Mouse (Mus musculus) embryonic facial prominence, embryonic 11.5 days (tissue): Measurements from ENCODE around the gene Car2. TPM values are rescaled to one million over a fixed set of nuclear protein-coding genes. Genes with fewer than 3 reads are reported as not detected.

ENCODE experiments used
- ATAC-seq: fragments of 200-750 bp; cut with Nextera tagmentation; replicated peaks from 2 replicates; pipeline ENCODE4 v1.8.0; 2017; ENCODE audit warnings: low read depth; ENCODE audit not compliant: insufficient number of reproducible peaks, low FRiP score, low TSS enrichment
- DNase-seq: peaks from one replicate; pipeline ENCODE4 v3.0.0-alpha.2; 2015; ENCODE audit warnings: low spot score
- H3K27ac ChIP-seq: fragments of 300-500 bp; sonication (generic); replicated peaks from 2 replicates; pipeline ENCODE4 v1.5.1; 2014; ENCODE audit warnings: mild to moderate bottlenecking, low read depth, low read length, control low read depth
- H3K27me3 ChIP-seq: fragments of 300-500 bp; sonication (generic); 2 replicates; pipeline ENCODE4 v1.6.1; 2014; ENCODE audit warnings: mild to moderate bottlenecking, low read length, moderate library complexity, mixed read lengths; ENCODE audit not compliant: control insufficient read depth, insufficient read depth
- H3K36me3 ChIP-seq: fragments of 300-500 bp; sonication (generic); replicated peaks from 2 replicates; pipeline ENCODE4 v1.6.1; 2014; ENCODE audit warnings: low read depth, mild to moderate bottlenecking, low read length, moderate library complexity, mixed read lengths; ENCODE audit not compliant: control insufficient read depth, insufficient read depth
- H3K4me1 ChIP-seq: fragments of 300-500 bp; sonication (generic); 2 replicates; pipeline ENCODE4 v1.6.1; 2014; ENCODE audit warnings: low read length, mixed read lengths; ENCODE audit not compliant: control insufficient read depth, insufficient read depth
- H3K4me2 ChIP-seq: fragments of 300-500 bp; sonication (generic); 2 replicates; pipeline ENCODE4 v1.6.1; 2014; ENCODE audit warnings: low read depth, mild to moderate bottlenecking, control low read depth, low read length, moderate library complexity
- H3K4me3 ChIP-seq: fragments of 300-500 bp; sonication (generic); 2 replicates; pipeline ENCODE4 v1.5.1; 2014; ENCODE audit warnings: low read depth, low read length, control low read depth
- H3K9ac ChIP-seq: fragments of 300-500 bp; sonication (generic); replicated peaks from 2 replicates; pipeline ENCODE4 v1.6.1; 2014; ENCODE audit warnings: mild to moderate bottlenecking, control low read depth, low read length
- H3K9me3 ChIP-seq: fragments of 300-500 bp; sonication (generic); replicated peaks from 2 replicates; pipeline ENCODE4 v1.6.1; 2016; ENCODE audit warnings: mild to moderate bottlenecking, low read length, inconsistent platforms, mixed read lengths; ENCODE audit not compliant: control insufficient read depth
- WGBS: fragments of 180-500 bp; shearing (Covaris S2); extraction: QIAGEN DNeasy Blood & Tissue Kit; methylation state at CpG from one replicate; pipeline ENCODE4 v1.1.7; 2014; 5-methylcytosine and 5-hydroxymethylcytosine counted together
- polyA plus RNA-seq: library from polyadenylated mRNA; unstranded; fragments of >200 nt; fragmentation: Nextera tagmentation; extraction: Ambion mirVana; gene quantifications from 2 replicates; pipeline ENCODE4 v1.2.1, GENCODE M21; 2014

The Car2 gene
- polyA plus RNA-seq, 1 experiment from 2014 or later, result 99.6 TPM

GRCm38 (mm10) chr3:14892991-14893390 is 6.9 kb downstream of the Car2 start:
- H3K9ac ChIP-seq, result no peak overlapping the region
- H3K36me3 ChIP-seq, result no peaks in the 10 kb centered on the region
- no peaks in the 10 kb centered on the region for H3K4me1 ChIP-seq
- no peak overlapping the region for H3K4me3 ChIP-seq
- ATAC-seq (no peak), DNase-seq (no peak)
- no peak overlapping the region for H3K27ac ChIP-seq
- no peak overlapping the region for H3K4me2 ChIP-seq
- H3K9me3 ChIP-seq, result no peaks in the 10 kb centered on the region
- 76% methylated on average over 3 of the region's 3 CpGs for WGBS
- H3K27me3 ChIP-seq, result no peaks in the 10 kb centered on the region

- no peaks in the 10 kb centered on the region for H3K36me3 ChIP-seq
- H3K4me2 ChIP-seq, result no peak overlapping the region
- ATAC-seq, result no peak
- no peak for DNase-seq
- H3K27me3 ChIP-seq, result no peaks in the 10 kb centered on the region
- H3K4me1 ChIP-seq, result no peaks in the 10 kb centered on the region
- H3K27ac ChIP-seq, result no peak overlapping the region
- no peaks in the 10 kb centered on the region for H3K9me3 ChIP-seq
- WGBS, result 49% methylated on average over 5 of the region's 5 CpGs
- H3K4me3 ChIP-seq, result no peak overlapping the region
- no peak overlapping the region for H3K9ac ChIP-seq
Measured at GRCm38 (mm10) chr3:14893700-14894099, 7.6 kb downstream of the Car2 start.

GRCm38 (mm10) chr3:14895333-14895732 is 9.3 kb downstream of the Car2 start:
- H3K9me3 ChIP-seq, result no peaks in the 10 kb centered on the region
- no peak for DNase-seq
- WGBS, result 94% methylated on average over 3 of the region's 3 CpGs
- no peak for ATAC-seq
- H3K9ac ChIP-seq, result no peak overlapping the region
- no peak overlapping the region for H3K4me3 ChIP-seq
- H3K4me1 ChIP-seq, result no peaks in the 10 kb centered on the region
- no peak overlapping the region for H3K27ac ChIP-seq
- no peaks in the 10 kb centered on the region for H3K36me3 ChIP-seq
- H3K27me3 ChIP-seq, result no peaks in the 10 kb centered on the region
- no peak overlapping the region for H3K4me2 ChIP-seq

- H3K4me1 ChIP-seq, result no peaks in the 10 kb centered on the region
- H3K27ac ChIP-seq, result no peak overlapping the region
- H3K9ac ChIP-seq, result no peak overlapping the region
- no peaks in the 10 kb centered on the region for H3K27me3 ChIP-seq
- ATAC-seq (no peak), DNase-seq (no peak)
- H3K4me2 ChIP-seq, result no peak overlapping the region
- H3K36me3 ChIP-seq, result no peaks in the 10 kb centered on the region
- 69% methylated on average over 6 of the region's 6 CpGs for WGBS
- no peak overlapping the region for H3K4me3 ChIP-seq
- H3K9me3 ChIP-seq, result no peaks in the 10 kb centered on the region
Measured at GRCm38 (mm10) chr3:14897770-14898169, 11.7 kb downstream of the Car2 start.

- WGBS, result 95% methylated on average over 3 of the region's 3 CpGs
- Histone ChIP-seq H3K4me3 (no peak overlapping the region), H3K9ac (no peak overlapping the region), H3K4me2 (no peak overlapping the region), H3K4me1 (no peaks in the 10 kb centered on the region), H3K9me3 (no peaks in the 10 kb centered on the region), H3K27ac (no peak overlapping the region), H3K36me3 (no peaks in the 10 kb centered on the region), H3K27me3 (no peaks in the 10 kb centered on the region)
- DNase-seq, result no peak
- ATAC-seq, result no peak
Measured at GRCm38 (mm10) chr3:14903380-14903779, 17.3 kb downstream of the Car2 start.

GRCm38 (mm10) chr3:14904165-14904564 is 18.1 kb downstream of the Car2 start:
- Histone ChIP-seq H3K4me2 (no peak overlapping the region), H3K27ac (no peak overlapping the region), H3K27me3 (no peaks in the 10 kb centered on the region), H3K9me3 (no peaks in the 10 kb centered on the region), H3K9ac (no peak overlapping the region), H3K36me3 (no peaks in the 10 kb centered on the region), H3K4me1 (no peaks in the 10 kb centered on the region), H3K4me3 (no peak overlapping the region)
- no peak for ATAC-seq
- WGBS, result 86% methylated on average over 3 of the region's 3 CpGs
- no peak for DNase-seq

GRCm38 (mm10) chr3:14907271-14907670 is 21.2 kb downstream of the Car2 start:
- no peak overlapping the region for H3K9ac ChIP-seq
- no peaks in the 10 kb centered on the region for H3K9me3 ChIP-seq
- ATAC-seq (no peak), DNase-seq (no peak)
- WGBS, result 31% methylated on average over 1 of the region's 1 CpGs
- no peak overlapping the region for H3K4me2 ChIP-seq
- H3K4me1 ChIP-seq, result no peaks in the 10 kb centered on the region
- no peaks in the 10 kb centered on the region for H3K27me3 ChIP-seq
- H3K36me3 ChIP-seq, result no peaks in the 10 kb centered on the region
- no peak overlapping the region for H3K4me3 ChIP-seq
- no peak overlapping the region for H3K27ac ChIP-seq

GRCm38 (mm10) chr3:14911992-14912582 is 26.0 kb downstream of the Car2 start:
- no peak overlapping the region for H3K27ac ChIP-seq
- H3K9ac ChIP-seq, result no peak overlapping the region
- H3K4me2 ChIP-seq, result no peak overlapping the region
- WGBS, result 79% methylated on average over 4 of the region's 4 CpGs
- no peak overlapping the region for H3K4me3 ChIP-seq
- H3K36me3 ChIP-seq, result no peaks in the 10 kb centered on the region
- ATAC-seq, result no peak
- H3K9me3 ChIP-seq, result no peaks in the 10 kb centered on the region
- no peaks in the 10 kb centered on the region for H3K4me1 ChIP-seq
- DNase-seq, result no peak
- H3K27me3 ChIP-seq, result no peaks in the 10 kb centered on the region
